Mouse (Mus musculus): ENCODE results near the gene Catip.
A peak's percentile ranks its signal among the peaks of the same experiment; 100 is the strongest.

Catip gene

DNA sequence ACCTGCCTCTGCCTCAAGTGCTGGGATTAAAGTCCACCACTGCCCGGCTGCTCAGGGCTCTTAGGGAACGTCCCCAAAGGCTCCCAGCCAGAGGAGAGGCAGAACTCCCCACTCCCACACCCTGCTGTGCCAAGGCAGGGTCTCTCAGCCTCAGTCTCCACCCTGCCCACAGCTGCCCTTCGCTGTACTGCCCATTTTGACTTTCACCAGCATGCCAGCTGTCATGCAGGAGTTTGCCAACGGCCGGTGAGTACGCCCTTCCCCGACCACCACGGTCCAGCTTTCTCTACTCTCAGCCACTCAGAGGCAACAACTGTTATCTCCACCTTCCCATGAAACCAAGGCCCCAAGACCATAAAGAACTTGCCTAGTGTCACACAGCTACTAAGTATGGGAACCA lies 22.6 kb downstream of the Catip start:
- no peak for DNase-seq (ENCODE audit: low spot score)

DNA sequence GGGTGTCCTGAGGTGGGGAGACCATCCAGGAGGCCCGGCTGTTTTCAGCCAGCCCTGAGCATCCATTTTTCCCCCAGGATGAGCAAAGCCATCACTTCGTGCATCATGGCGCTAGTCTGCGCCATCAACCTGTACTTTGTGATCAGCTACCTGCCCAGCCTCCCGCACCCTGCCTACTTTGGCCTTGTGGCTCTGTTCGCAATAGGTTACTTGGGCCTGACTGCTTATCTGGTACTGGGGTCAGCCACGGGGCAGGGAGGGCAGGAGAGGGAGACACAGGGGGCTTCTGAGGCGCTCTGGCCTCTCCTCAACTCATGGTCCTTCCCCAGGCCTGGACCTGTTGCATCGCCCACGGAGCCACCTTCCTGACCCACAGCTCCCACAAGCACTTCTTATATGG lies 23.2 kb downstream of the Catip start:
- no peak for DNase-seq (ENCODE audit: low spot score)

DNA sequence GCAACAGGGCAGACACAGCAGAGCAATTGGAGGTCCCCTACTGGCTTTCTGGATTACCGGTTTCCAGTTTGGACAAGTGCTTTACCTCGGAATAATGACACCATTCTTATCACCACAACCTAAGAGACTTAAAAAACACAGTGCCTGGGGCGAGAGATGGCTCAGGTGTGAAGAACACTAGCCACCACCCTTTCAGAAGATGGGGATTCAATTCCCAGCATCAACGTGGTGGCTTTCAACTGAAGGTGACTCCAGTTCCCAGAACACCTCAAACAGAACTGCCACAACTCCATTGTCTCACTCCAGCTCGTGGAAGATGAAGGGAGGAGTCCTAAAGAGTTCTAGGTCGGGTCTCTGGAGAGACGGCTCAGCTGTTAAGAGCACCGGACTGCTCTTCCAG lies 23.6 kb downstream of the Catip start:
- DNase-seq (ENCODE audit: low spot score): no peak

DNA sequence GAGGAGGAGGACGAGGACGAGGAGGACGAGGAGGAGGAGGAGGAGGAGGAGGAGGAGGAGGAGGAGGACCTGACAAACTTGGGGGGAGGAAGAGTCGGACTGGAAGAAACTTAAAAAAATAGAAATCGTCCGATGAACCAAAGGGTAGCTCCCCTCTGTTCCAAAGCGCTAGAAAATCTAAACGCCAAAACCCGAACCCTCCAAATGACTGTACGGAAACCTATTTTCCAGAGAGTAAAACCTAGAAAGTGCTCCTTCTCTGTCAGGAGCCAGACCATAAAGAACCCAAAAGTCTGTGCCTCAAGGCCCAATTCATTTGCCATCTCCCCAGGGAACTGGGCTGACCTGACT lies 24.4 kb downstream of the Catip start:
- DNase-seq (ENCODE audit: low spot score): no peak

DNA sequence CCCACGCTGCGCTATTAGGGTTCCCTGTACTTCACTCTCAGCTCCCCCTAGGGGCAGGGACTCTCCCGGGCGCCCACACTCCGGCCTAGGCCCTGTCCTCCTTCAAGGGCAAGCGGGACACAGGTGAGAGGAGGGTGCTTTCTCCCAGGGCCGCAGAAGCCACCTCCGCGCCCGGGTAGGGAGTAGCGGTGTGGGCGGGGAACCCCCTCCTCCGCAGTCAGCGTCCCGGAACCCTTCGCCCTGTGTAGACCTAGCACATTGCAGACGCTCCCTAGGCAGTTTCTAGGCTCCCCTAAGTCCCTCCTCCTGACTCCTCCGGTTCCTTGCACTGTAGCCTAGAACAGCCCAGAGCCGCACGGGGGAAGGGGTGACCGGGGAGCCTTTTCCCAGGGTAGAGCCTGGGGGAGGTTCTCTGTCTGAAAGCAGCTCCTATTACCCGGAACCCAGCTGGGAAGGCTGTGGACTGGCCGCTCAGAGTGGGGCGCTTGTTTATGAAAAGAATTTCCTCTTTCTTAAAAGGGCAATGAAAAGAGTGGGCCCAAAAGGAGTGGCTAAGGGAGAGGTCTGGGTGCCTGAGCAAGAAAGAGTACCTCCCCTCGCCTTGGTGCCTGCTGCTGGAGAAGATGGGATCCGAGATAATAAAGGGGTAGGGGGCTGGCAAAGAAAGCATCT lies 24.9 kb downstream of the Catip start:
- DNase-seq (ENCODE audit: low spot score): peak; percentile 97

DNA sequence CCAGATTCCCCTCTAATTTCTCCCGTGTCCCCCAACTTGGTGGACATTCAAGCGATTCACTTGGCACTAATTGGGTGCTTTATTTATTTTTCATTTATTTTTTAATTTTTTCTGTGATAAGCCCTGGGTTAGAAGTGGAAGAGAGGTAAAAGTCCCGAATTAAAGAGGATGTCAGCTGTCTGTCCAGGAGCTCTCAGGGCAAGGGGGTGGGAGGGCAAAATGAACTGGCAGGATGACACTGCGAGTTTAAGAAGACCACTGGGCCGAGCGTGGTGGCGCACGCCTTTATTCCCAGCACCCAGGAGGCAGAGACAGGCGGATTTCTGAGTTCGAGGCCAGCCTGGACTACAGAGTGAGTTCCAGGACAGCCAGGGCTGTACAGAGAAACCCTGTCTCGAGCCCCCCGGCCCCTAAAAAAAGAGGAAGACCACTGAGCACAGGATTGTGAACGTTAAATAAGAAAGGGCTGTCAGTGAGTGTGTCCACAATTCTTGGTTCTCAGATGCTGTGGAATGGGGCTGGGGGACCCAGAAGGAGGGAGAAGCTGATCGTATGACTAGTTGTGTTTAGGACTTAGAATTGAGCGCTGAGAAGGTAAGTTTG lies 25.6 kb downstream of the Catip start:
- DNase-seq (ENCODE audit: low spot score): peak; percentile 15

DNA sequence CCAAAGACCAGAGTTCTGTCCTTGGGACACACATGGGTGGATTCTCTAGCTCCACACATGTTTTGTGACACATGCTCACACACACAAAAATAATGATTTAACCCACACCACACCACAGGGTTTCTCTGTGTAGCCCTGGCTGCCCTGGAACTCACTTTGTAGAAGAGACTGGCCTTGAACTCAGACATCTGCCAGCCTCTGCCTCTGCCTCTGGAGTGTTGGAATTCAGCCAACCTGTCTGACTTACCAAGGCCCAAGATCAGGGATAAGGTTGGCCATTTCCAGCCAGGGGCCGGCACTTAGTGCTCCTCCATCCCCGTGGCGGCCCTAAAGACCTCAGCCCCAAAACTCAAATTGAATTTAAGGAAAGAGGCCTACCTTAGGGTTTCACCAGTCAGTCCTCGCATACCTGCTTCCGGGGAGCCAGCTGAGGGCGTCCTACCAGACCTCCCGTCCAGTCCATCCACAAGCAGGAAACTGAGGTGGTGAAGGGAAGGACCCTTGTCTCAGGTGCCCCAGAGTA lies 26.6 kb downstream of the Catip start:
- peak; percentile 49 for DNase-seq (ENCODE audit: low spot score)

DNA sequence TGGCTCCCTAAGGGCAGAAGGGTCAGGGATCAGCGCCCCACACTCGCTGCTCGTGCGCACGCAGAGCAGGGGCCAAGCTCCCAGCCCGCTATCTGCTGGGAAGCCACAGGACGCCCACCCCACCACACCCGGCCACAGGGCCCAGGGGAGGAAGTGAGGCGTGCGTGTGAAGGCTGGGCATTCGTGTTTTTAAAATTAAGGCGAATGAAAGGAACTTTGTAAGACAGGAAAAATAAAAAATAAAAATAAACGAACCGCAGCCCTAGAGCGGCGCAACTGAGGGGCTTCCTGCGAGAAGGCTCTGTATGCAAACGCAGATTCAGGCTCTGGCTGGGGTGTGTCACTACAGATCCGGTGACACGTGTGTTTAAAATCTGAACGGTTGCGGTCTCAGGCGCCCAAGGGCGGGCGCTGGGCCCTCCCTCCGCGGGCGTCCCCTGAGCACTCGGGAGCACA lies 28.0 kb downstream of the Catip start:
- DNase-seq (ENCODE audit: low spot score): no peak

DNA sequence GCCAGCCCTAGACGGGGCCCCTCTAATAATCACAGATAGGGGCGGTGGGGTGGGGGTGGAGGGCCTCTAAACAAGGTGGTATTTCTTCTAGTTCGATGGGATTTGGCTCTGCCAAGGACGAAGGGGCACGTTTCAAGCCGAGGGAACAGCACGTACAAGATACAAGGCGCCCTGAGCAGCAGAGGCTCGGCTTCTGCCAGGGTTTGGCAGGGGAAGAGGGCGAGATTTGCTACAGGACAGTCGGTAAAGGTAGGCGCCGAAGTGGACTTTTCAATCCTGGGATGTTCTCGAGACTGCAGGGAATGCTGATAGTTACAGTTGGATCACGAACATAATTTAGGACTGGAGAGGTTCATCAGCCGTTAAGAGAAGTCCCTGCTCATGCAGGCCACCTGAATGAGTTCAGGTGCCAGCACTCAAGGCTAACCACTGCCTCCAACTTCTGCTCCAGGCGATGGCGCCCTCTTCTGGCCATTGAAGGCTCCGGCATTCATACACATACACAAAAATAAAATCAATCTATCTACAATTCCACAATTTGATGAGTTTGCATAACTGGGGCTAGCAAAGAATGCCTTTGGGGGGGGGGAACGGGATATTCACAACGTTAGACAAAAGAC lies 28.5 kb downstream of the Catip start:
- peak; percentile 79 for DNase-seq (ENCODE audit: low spot score)

DNA sequence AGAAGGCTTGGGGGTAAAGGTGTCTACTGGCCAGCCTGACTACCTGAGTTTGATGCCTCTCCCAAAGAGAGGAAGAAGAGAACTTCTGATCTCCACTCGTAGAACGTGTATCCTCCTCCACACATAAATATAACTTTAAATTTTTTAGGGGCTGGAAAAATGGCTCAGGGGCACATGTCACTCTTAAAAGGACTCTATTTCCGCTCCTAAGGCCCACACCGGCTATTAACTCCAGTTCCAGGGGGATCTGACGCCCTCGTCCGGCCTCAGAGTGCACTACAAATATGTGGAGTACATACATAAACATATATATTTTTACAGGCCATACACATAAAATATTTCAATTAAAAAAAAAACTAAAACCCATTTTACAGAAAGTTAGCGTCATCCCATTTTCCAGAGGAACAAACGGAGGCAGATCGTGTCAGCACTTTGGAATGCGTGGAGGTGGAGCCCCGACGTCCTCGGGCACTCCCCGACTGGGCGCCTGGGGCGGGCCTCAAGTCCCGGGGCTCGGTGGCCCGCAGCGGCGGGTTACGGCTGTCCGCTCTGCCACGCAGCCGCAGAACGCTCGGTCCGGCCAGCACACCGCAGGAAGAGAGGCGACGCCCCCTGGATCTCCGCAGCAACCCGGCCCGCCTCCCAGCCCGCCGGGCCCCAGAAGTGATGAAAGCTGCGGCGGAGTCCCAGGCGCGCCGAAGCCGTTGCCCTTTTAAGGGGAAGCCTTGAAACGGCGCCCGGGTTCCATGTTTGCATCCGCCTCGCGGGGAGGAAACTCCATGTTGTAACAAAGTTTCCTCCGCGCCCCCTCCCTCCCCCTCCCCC lies 29.2 kb downstream of the Catip start, which contains the start of gene Ctdsp1:
TSS of gene Ctdsp1 (plus strand) at position 586 of the 825 bp plus-strand sequence.
- DNase-seq (ENCODE audit: low spot score): peak; percentile 93

DNA sequence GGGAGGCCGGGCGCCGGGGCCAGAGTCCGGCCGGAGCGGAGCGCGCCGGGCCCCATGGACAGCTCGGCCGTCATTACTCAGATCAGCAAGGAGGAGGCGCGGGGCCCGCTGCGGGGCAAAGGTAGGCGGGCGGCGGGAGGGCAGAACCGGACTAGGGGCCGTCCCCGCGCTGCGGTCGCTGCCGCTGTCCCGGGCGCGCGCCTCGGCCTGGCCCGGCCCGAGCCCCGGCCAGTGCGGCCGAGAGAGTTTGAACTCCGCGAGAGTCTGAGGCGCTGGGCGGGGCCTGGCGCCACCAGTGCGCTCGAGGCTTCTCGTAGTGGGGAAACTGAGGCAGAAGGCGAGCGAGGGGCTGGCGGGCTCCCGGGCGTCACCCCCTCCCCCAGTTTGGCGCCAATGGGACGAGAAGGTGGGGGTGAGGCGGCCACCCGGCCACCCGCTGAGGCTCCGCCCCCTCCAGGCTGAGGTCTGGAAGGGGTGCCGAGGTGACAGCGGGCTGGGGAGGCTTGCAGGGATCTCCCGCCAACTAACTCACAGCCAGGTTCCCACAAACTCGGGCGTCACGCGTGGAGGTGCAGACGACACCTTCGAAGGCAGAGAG lies 30.0 kb downstream of the Catip start:
- DNase-seq (ENCODE audit: low spot score): peak; percentile 71

DNA sequence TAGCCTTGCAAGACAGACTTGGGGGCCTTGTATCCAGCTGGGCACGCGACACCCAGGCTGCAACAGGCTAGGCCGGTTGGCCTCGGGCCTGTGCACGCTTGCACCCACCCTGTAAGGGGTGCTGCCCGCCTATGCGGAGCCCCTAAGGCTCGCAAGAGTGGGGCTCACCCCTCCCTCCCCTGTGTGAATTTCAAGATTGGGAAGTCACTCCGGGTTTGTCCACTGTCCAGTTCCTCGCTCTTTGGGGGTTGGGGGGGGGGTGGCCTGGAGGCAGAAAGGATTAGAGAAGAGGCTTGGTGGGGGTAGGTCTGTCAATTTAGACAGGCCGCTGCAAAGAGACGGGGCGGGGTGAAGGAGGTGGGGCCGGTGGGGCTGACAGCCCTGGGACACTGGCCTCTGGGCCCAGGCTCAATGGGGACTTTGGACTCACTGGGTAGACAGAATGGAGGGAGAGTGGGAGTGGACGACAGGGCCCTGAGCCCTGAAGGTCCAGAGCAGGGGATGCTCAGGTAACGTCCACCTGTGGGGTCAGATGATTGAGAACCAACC lies 30.6 kb downstream of the Catip start:
- peak; percentile 56 for DNase-seq (ENCODE audit: low spot score)

DNA sequence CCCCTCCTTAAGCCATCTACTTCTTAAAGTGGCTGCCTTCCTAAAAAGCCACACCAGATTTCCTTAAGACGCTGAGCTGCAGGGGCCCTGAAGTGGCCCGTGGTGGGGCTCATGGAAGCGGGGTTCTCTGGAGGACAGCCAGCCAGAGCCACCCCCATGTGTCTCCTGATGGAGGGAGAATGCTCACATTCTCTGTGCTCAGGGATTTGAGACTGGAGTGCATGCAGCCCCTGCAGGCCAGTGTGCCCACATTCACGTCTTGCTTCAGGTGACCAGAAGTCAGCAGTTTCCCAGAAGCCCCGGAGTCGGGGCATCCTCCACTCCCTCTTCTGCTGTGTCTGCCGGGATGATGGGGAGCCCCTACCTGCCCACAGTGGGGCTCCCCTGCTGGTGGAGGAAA lies 31.1 kb downstream of the Catip start:
- DNase-seq (ENCODE audit: low spot score): no peak

DNA sequence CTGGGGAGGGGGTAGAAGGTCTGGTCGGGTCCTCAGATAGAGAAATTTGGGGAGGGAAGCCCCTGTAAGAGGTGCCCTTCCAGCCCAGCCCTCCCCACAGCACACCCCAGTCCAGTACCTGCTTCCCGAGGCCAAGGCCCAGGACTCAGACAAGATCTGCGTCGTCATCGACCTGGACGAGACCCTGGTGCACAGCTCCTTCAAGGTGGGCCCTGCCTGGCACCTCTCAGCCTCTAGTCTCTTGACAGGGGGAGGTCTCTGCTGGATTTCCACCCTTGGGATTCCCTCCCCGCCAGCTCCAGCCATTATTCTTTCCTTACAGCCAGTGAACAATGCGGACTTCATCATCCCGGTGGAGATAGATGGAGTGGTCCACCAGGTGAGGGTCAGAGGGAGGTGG lies 31.8 kb downstream of the Catip start:
- DNase-seq (ENCODE audit: low spot score): no peak

DNA sequence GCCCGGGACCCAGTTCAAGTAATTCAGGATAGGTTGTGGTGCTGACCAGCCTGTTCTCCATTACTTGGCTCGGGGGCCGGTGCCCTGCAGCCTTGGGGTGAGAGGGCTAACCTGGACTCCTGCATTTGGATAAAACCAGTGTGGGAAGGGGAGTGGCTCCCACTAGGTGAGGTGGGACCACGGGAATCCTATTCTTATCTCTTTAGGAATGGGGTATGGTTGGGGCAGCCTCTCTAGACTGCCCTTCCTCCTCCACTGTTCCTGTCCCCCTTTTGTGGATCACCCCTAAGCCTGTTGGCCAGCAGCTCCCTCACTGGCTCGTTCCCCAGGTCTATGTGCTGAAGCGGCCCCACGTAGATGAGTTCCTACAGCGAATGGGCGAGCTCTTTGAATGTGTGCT lies 32.4 kb downstream of the Catip start:
- no peak for DNase-seq (ENCODE audit: low spot score)

DNA sequence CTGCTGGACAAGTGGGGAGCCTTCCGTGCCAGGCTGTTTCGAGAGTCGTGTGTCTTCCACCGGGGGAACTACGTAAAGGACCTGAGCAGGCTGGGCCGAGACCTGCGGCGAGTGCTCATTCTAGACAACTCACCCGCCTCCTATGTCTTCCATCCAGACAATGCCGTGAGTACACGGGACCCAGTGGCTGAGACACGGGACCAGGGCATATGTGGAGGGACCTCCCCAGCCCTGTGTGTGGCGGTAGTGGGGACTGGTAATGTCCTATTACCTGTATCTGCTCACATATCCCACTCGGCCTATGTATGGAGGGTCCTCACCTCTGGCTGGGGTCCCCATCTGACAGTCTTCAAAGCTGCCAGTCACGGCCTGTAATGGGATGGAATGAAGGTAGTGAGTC lies 33.0 kb downstream of the Catip start:
- no peak for DNase-seq (ENCODE audit: low spot score)

DNA sequence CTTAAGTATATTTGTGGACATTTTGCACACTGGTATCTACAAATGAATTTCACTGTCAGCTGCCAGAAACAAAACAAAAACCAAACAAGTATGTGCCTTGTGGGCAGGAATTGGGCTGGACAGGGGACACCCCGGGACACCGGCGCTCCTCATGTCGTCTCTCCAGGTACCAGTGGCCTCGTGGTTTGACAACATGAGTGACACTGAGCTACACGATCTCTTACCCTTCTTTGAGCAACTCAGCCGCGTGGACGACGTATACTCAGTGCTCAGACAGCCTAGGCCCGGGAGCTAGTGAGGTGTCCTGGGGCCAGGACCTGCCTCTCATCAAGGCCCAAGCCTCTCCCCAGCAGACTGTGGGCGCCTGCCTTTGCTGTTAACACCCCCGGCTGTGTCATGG lies 33.4 kb downstream of the Catip start:
- no peak for DNase-seq (ENCODE audit: low spot score)

DNA sequence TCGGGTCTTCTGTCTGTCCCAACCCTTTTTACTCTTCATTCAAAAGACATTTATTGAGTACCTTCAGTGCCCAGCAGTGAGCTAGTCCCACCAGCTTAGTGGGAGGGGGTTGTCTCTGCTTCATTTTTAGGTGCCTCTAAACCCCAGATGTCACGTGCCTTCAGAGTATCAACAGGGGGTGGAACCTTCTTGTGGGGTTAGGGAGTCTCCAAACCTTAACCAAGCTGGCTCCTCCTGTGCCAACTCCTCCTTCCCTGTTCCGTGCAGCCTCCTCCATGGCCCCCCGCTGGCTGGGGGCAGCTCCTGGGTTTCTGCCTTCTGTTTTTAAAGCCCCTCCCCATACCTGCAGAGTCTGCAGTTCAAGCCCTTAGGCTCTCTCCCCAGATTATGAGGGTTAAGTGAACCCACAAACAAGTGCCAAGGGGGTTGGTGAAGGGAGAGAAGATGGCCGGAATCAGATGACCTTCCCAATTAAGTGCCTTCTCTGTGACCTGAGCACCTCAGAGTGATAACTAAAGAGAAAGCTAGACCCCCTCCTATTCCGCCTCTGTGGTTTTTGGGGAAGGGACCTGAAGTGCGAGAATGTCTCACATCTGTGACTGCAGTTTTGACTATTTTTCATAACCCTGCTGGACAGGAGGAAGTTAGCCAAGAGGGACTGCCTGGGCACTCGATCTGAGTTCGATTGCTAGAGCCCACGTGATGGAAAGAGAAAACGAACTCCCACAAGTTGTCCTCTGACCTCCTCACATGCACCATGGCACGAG lies 34.7 kb downstream of the Catip start:
- peak; percentile 49 for DNase-seq (ENCODE audit: low spot score)

DNA sequence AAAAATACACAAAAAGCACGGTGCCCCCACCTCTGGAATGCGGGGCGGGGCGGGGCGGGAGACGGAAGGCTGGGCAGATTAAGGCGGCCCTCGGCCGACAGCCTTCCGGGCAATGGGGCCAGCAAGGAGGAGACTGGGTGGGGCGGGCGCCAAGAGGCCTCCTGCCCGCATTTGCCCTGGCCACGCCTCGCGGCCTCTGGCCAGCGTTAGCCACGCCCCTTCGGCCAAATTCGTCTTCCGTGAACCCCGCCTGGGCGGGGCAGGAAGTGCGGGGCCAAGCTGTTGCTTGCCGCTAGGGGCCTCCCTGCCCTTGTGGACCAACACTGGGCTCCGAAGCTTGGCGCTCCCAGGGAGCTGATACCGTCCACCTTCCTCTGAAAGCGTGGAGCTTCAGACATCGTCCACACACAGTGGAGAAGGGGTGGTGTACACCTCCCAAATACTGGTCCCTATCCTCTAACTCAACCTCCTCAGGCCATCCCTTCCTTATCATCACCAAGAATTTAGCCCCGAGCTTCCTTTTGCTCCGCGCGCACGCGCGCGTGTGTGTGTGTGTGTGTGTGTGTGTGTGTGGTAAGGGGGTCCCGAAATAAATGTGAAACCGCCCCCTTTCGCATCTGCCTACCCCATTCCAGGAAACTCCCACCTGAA lies 35.5 kb downstream of the Catip start:
- peak; percentile 99 for DNase-seq (ENCODE audit: low spot score)

DNA sequence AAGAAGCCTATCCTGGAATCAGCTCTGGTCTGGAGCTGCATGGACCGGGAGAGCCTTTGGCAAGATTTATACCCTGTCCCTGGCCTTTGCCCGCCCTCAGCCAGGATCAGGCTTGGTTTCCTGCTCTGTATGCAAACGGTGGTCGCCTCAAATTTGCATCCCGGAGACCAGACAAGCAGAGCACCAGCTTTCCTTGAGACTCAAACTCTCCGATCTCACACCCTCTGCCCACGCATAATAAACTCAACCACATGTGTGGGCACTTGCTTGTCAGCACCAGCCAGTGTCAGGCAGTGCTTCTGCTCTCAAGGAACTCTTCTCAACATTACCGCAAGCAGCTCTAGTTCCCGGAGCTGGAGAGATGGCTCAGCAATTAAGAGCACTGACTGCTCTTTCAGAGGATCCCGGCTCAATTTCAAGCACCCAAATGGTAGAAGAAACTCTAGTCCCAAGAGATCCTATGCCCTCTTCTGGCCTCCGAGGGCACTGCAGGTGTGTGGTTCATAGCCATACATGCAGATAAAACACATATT lies 36.1 kb downstream of the Catip start:
- DNase-seq (ENCODE audit: low spot score): peak; percentile 61

All from adipocyte (in vitro differentiated cells).